Mouse (Mus musculus) kidney, adult 2 months (tissue): ENCODE results near the gene Zpr1.
A peak's percentile ranks its signal among the peaks of the same experiment; 100 is the strongest.

ENCODE experiments used
- CTCF ChIP-seq: fragments of 200-500 bp; conservative IDR thresholded peaks from 2 replicates; pipeline ENCODE4 v1.5.1; 2011; ENCODE audit warnings: low read depth, mild to moderate bottlenecking, control low read depth, low read length, moderate library complexity, mixed read lengths; ENCODE audit not compliant: insufficient read depth, insufficient read length
- POLR2A ChIP-seq: fragments of 200-500 bp; IDR thresholded peaks from one replicate; pipeline ENCODE4 v1.6.1; 2011; ENCODE audit warnings: low read depth, low read length, control low read depth

- TF ChIP-seq CTCF, result peak; percentile 99; the same call in 1 of the 2 replicates
- TF ChIP-seq POLR2A, result no peak
These were observed 41.6 kb downstream of the Zpr1 start for GRCm38 (mm10) chr9:46314507-46314906.
